ENCODE assay signal across 20 mouse cellular contexts in genomic region chr2:129601894-129602663, GRCm38 (mm10). TPM values are rescaled to one million over a fixed set of nuclear protein-coding genes. Genes with fewer than 3 reads are reported as not detected.
DNase-seq lines count a peak whose midpoint lies in the region; ATAC-seq lines count a peak whose summit lies in the region.
"Had no signal": no experiment of that assay in that cellular context is flagged by ENCODE, and none has a peak within 500 bp of the region (broad histone marks: within the 10 kb centered on the region; RNA-seq: fewer than 3 reads in every experiment).

No protein-coding gene starts in this region.

- H3K27me3 ChIP-seq in midbrain, embryonic 11.5 days (ENCODE audit: control insufficient read depth, insufficient read depth, low read length) = no peaks in the 10 kb centered on the region
- H3K27me3 ChIP-seq in midbrain, embryonic 13.5 days = no peaks in the 10 kb centered on the region
- no peaks in the 10 kb centered on the region for H3K27me3 ChIP-seq in midbrain, embryonic 10.5 days (ENCODE audit: low read depth, poor library complexity, severe bottlenecking)
- H3K27me3 ChIP-seq: embryonic facial prominence, embryonic 15.5 days; forebrain, embryonic 15.5 days; heart, embryonic 15.5 days; hindbrain, embryonic 15.5 days; midbrain, embryonic 12.5 days; Patski had no signal

- no peaks in the 10 kb centered on the region for H3K36me3 ChIP-seq in midbrain, embryonic 11.5 days (ENCODE audit: control insufficient read depth, insufficient read depth, low read length)
- H3K36me3 ChIP-seq in midbrain, embryonic 13.5 days = no peaks in the 10 kb centered on the region
- no peaks in the 10 kb centered on the region for H3K36me3 ChIP-seq in midbrain, embryonic 10.5 days
- H3K36me3 ChIP-seq: embryonic facial prominence, embryonic 15.5 days; forebrain, embryonic 15.5 days; heart, embryonic 15.5 days; hindbrain, embryonic 15.5 days; midbrain, embryonic 12.5 days had no signal

- WGBS in midbrain, embryonic 11.5 days = 86% methylated on average over 10 of the region's 10 CpGs
- WGBS in midbrain, embryonic 13.5 days = 81% methylated on average over 10 of the region's 10 CpGs
- WGBS in midbrain, embryonic 10.5 days = 84% methylated on average over 10 of the region's 10 CpGs

- H3K4me2 ChIP-seq in midbrain, embryonic 11.5 days = no peak overlapping the region
- no peak overlapping the region for H3K4me2 ChIP-seq in midbrain, embryonic 13.5 days (replicated peaks)
- H3K4me2 ChIP-seq: embryonic facial prominence, embryonic 15.5 days; forebrain, embryonic 15.5 days; heart, embryonic 15.5 days; hindbrain, embryonic 15.5 days; midbrain, embryonic 12.5 days had no signal

- DNase-seq in midbrain, embryonic 11.5 days (ENCODE audit: low spot score, missing footprints) = peak; percentile 39
- peak; percentile 54 for DNase-seq in R1 (ENCODE audit: low read depth, low spot score)
- DNase-seq in retina, embryonic 14.5 days (ENCODE audit: low spot score) = no peak
- DNase-seq in midbrain, embryonic 10.5 days (ENCODE audit: low spot score) = no peak
- DNase-seq in embryo, embryonic 11 days = no peak
- DNase-seq: gastrocnemius, postnatal 36 days; lung, adult 18-20 months; lung, postnatal 14 days; thymus, postnatal 14 days had no signal

- H3K27ac ChIP-seq in midbrain, embryonic 11.5 days (ENCODE audit: low read depth, low read length) = no peak overlapping the region
- no peak overlapping the region for H3K27ac ChIP-seq in midbrain, embryonic 13.5 days
- no peak overlapping the region for H3K27ac ChIP-seq in midbrain, embryonic 10.5 days (replicated peaks)
- H3K27ac ChIP-seq: embryonic facial prominence, embryonic 15.5 days; forebrain, embryonic 15.5 days; heart, embryonic 15.5 days; hindbrain, embryonic 15.5 days; kidney, postnatal 0 days; midbrain, embryonic 12.5 days had no signal

- ATAC-seq in midbrain, embryonic 11.5 days (ENCODE audit: low FRiP score) = no peak
- no peak for ATAC-seq in midbrain, embryonic 13.5 days
- peak; percentile 20; the same call in 1 of the 2 replicates for ATAC-seq in megakaryocyte, adult 5-6 weeks (ENCODE audit: poor library complexity, severe bottlenecking)
- ATAC-seq: activated CD4-positive, CD25-positive, alpha-beta regulatory T cell, adult 4 months; CD4-positive, CD25-positive, alpha-beta regulatory T cell, adult 4 months; forebrain, embryonic 15.5 days had no signal

- H3K9ac ChIP-seq in midbrain, embryonic 11.5 days (ENCODE audit: low read length) = no peak overlapping the region
- no peak overlapping the region for H3K9ac ChIP-seq in midbrain, embryonic 13.5 days (replicated peaks)
- H3K9ac ChIP-seq: embryonic facial prominence, embryonic 15.5 days; forebrain, embryonic 15.5 days; heart, embryonic 15.5 days; hindbrain, embryonic 15.5 days; midbrain, embryonic 12.5 days had no signal

- H3K4me1 ChIP-seq in midbrain, embryonic 11.5 days (ENCODE audit: control insufficient read depth, insufficient read depth, low read length) = peaks cover 11% of the 10 kb centered on the region
- H3K4me1 ChIP-seq in midbrain, embryonic 13.5 days (replicated peaks) = peaks cover 23% of the 10 kb centered on the region
- H3K4me1 ChIP-seq in midbrain, embryonic 10.5 days = peaks cover 47% of the 10 kb centered on the region

- H3K4me3 ChIP-seq in midbrain, embryonic 11.5 days (ENCODE audit: low read depth, low read length) = no peak overlapping the region
- no peak overlapping the region for H3K4me3 ChIP-seq in midbrain, embryonic 13.5 days (replicated peaks)
- H3K4me3 ChIP-seq in midbrain, embryonic 10.5 days = no peak overlapping the region
- H3K4me3 ChIP-seq: embryonic facial prominence, embryonic 15.5 days; forebrain, embryonic 15.5 days; heart, embryonic 15.5 days; hindbrain, embryonic 15.5 days; midbrain, embryonic 12.5 days had no signal

- no peaks in the 10 kb centered on the region for H3K9me3 ChIP-seq in midbrain, embryonic 11.5 days (ENCODE audit: control insufficient read depth, low read length)
- no peaks in the 10 kb centered on the region for H3K9me3 ChIP-seq in midbrain, embryonic 13.5 days
- H3K9me3 ChIP-seq in midbrain, embryonic 10.5 days (replicated peaks) = no peaks in the 10 kb centered on the region
- H3K9me3 ChIP-seq: embryonic facial prominence, embryonic 15.5 days; forebrain, embryonic 15.5 days; heart, embryonic 15.5 days; hindbrain, embryonic 15.5 days; midbrain, embryonic 12.5 days had no signal

RNA-seq across cellular contexts. Expression of gene Sirpa, which starts 9.4 kb away (rescaled TPM):
- polyA plus RNA-seq in midbrain, embryonic 11.5 days (2014; fragmentation: Nextera tagmentation; extraction: Ambion mirVana) = 16.0 and 17.9 TPM in 2 replicates
- 19.1 and 21.0 TPM in 2 replicates for polyA plus RNA-seq in midbrain, embryonic 13.5 days (2015; fragmentation: Nextera tagmentation; extraction: Ambion mirVana)
- total RNA-seq in megakaryocyte, adult 5-6 weeks (2015) = 290 and 306 TPM in 2 replicates
- total RNA-seq in megakaryocyte, adult 5-6 weeks (2017) = 325 and 361 TPM in 2 replicates
- 15.7 and 16.0 TPM in 2 replicates for polyA plus RNA-seq in midbrain, embryonic 10.5 days (2016; fragmentation: Nextera tagmentation; extraction: Ambion mirVana)

Comparison
In these comparisons a context has a peak if more than half of its experiments do, and no peak if none do; other contexts are left out.
1. DNase-seq: peak in midbrain, embryonic 11.5 days (single experiment) and R1 (single experiment); none in retina, embryonic 14.5 days (single experiment), midbrain, embryonic 10.5 days (single experiment) and embryo, embryonic 11 days (single experiment).